Mouse (Mus musculus) CH12.LX (cell line): ENCODE data around the gene Rps26.

Experiments
- BHLHE40 ChIP-seq: IDR thresholded peaks from 2 replicates; pipeline ENCODE4 v1.6.1; 2011; ENCODE audit warnings: mild to moderate bottlenecking, low read depth, low read length, improper control_type of control experiment
- CHD2 ChIP-seq: IDR thresholded peaks from 2 replicates; pipeline ENCODE4 v1.6.1; 2011; ENCODE audit warnings: low read length, improper control_type of control experiment
- CTCF ChIP-seq, 2 experiments: IDR thresholded peaks in 1 of 2; conservative IDR thresholded peaks in 1 of 2; 2 replicates each; pipeline ENCODE4 v1.5.1; 2011 to 2012; ENCODE audit warnings: low read depth in 2 of 2, low read length in 2 of 2, improper control_type of control experiment in 1 of 2, inconsistent platforms in 1 of 2, mild to moderate bottlenecking in 1 of 2, moderate library complexity in 1 of 2
- IRF4 ChIP-seq: IDR thresholded peaks from 2 replicates; pipeline ENCODE4 v1.6.1; 2014; ENCODE audit warnings: low read depth, mild to moderate bottlenecking, inconsistent platforms, low read length, improper control_type of control experiment
- KAT2A ChIP-seq: IDR thresholded peaks from 2 replicates; pipeline ENCODE4 v1.6.1; 2012; ENCODE audit warnings: low read length, improper control_type of control experiment, inconsistent platforms; ENCODE audit not compliant: insufficient replicate concordance
- MAFK ChIP-seq: IDR thresholded peaks from 2 replicates; pipeline ENCODE4 v1.6.1; 2011; ENCODE audit warnings: low read length, improper control_type of control experiment; ENCODE audit not compliant: insufficient replicate concordance
- POLR2A ChIP-seq: IDR thresholded peaks from 2 replicates; pipeline ENCODE4 v1.6.1; 2011; ENCODE audit warnings: low read depth, mild to moderate bottlenecking, improper control_type of control experiment, low read length
- UBTF ChIP-seq: IDR thresholded peaks from 2 replicates; pipeline ENCODE4 v1.6.1; 2012; ENCODE audit warnings: low read depth, mild to moderate bottlenecking, inconsistent platforms, low read length, improper control_type of control experiment, moderate library complexity
- USF2 ChIP-seq: conservative IDR thresholded peaks from 2 replicates; pipeline ENCODE4 v1.6.1; 2011; ENCODE audit warnings: low read depth, low read length, improper control_type of control experiment
- ZC3H11A ChIP-seq: IDR thresholded peaks from 2 replicates; pipeline ENCODE4 v1.6.1; 2012; ENCODE audit warnings: low read depth, mild to moderate bottlenecking, inconsistent platforms, low read length, improper control_type of control experiment

- TF ChIP-seq UBTF = 0 out of 2 replicates have a peak, but pooled peaks have one; percentile 20
- no peak for TF ChIP-seq CHD2
- no peak for TF ChIP-seq CTCF (conservative IDR thresholded peaks at IDR 0.05 in 1 of 2, IDR thresholded peaks at IDR 0.05 in 1 of 2; ENCODE audit: low read depth in 2 of 2, low read length in 2 of 2)
- no peak for TF ChIP-seq USF2
- no peak for TF ChIP-seq IRF4
- no peak for TF ChIP-seq ZC3H11A
- no peak for TF ChIP-seq POLR2A
- TF ChIP-seq KAT2A = no peak
- TF ChIP-seq BHLHE40 = peak; percentile 65; the same call in 1 of the 2 replicates
- no peak for TF ChIP-seq MAFK
These were observed 36.9 kb downstream of the Rps26 start, which contains the start of gene Erbb3 for GRCm38 (mm10) chr10:128589464-128590192.
